Mouse (Mus musculus): Measurements from ENCODE around the gene Cbarp. TPM values are rescaled to one million over a fixed set of nuclear protein-coding genes. Genes with fewer than 3 reads are reported as not detected.
"Not testable (repeated sequence)": the region's sequence is repeated elsewhere in the genome, so short reads cannot be mapped to it uniquely, and the experiment has no call there.

The Cbarp gene
- polyA plus RNA-seq, 1 experiment from 2014 or later, result 5.1 TPM

DNA sequence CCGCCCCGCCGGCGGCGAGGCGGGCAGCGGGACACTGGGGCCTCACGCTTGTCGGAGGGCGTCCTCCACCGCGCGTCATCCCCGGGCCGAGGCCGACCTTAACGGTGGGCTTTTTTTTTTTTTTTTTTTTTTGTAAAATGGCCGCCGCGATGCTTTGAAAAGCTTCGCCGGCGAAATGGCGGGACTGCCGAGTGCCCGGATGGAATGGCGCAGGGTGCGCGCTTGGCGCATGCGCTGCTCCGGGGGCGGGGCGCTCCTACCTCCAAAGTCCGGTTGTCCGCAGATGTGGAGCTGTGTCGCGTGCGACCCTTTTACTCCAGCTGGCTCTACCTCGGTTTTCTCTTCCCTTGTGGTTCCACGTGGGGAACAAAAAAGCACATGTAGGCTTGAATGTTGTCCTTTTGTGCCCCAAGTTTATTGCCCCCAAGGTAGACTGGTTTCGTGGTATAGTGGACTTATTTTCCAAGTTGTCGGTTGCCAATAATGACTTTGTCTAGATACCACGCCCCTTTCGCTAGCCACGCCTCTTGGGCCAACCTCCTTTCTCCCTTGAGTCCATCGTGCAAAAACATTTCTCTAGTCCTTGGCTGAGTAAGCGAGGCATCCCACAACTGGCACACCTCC lies 27.5 kb upstream of the Cbarp start:
- peak overlapping the region; percentile 62 for H3K4me2 ChIP-seq (replicated peaks)
- peaks cover 58% of the 10 kb centered on the region for H3K4me1 ChIP-seq (replicated peaks)
- peak; percentile 66 for ATAC-seq
- H3K27me3 ChIP-seq (replicated peaks), result no peaks in the 10 kb centered on the region
- peaks cover 22% of the 10 kb centered on the region for H3K36me3 ChIP-seq
- H3K9me3 ChIP-seq, result no peaks in the 10 kb centered on the region
- peak overlapping the region; percentile 94 for H3K4me3 ChIP-seq (replicated peaks)
- under 1% methylated on average over 47 of the region's 48 CpGs for WGBS
- peak overlapping the region; percentile 100 for H3K27ac ChIP-seq
- peak overlapping the region; percentile 97 for H3K9ac ChIP-seq

DNA sequence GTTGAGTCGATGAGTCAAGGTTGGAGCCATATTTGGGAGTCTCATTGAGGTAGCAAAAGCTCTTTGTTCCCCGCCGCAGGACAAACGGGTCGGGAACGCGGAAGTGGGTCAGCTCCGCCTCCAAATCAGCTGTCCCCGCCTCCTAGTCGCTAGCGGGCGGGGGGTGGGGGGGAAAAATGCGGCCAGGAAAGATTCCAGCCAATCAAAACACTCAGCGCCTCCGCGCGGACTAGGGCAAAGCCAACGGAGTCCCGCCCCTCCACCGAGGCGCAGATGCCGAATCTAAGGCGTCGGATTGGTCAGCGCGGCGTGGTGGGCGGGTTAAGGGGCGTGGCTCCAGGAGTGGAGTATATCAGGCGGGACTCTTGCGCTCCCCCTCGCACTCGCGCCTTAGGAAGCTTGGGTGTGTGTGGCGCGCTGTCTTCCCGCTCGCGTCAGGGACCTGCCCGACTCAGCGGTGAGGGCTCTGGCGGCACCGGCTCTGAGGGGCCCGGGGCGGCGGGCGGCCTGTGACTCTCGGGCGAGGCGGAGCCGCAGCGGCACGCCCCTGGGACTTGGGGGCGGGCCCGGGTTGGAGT lies 26.9 kb upstream of the Cbarp start:
- Histone ChIP-seq H3K4me3 (replicated peaks) (peak overlapping the region; percentile 94), H3K9me3 (no peaks in the 10 kb centered on the region), H3K36me3 (peaks cover 22% of the 10 kb centered on the region), H3K4me1 (replicated peaks) (peaks cover 64% of the 10 kb centered on the region), H3K9ac (peak overlapping the region; percentile 97), H3K27me3 (replicated peaks) (no peaks in the 10 kb centered on the region), H3K4me2 (replicated peaks) (peak overlapping the region; percentile 62), H3K27ac (peak overlapping the region; percentile 100)
- peak; percentile 92 for ATAC-seq
- under 1% methylated on average over 55 of the region's 55 CpGs for WGBS

DNA sequence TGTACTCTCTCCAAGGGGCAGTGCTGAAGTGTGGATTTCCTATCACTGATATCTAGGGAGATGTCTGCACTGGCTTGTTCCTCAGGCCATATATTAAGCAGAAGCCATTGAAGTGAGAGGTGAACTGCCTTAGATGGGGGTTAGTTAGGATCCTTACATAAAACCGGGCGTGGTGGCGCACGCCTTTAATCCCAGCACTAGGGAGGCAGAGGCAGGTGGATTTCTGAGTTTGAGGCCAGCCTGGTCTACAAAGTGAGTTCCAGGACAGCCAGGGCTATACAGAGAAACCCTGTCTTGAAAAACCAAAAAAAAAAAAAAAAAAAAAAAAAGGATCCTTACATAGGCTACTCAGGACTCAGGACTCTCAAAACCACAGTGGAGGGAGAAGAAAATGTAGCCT lies 25.5 kb upstream of the Cbarp start:
- peak overlapping the region; percentile 76 for H3K27ac ChIP-seq

DNA sequence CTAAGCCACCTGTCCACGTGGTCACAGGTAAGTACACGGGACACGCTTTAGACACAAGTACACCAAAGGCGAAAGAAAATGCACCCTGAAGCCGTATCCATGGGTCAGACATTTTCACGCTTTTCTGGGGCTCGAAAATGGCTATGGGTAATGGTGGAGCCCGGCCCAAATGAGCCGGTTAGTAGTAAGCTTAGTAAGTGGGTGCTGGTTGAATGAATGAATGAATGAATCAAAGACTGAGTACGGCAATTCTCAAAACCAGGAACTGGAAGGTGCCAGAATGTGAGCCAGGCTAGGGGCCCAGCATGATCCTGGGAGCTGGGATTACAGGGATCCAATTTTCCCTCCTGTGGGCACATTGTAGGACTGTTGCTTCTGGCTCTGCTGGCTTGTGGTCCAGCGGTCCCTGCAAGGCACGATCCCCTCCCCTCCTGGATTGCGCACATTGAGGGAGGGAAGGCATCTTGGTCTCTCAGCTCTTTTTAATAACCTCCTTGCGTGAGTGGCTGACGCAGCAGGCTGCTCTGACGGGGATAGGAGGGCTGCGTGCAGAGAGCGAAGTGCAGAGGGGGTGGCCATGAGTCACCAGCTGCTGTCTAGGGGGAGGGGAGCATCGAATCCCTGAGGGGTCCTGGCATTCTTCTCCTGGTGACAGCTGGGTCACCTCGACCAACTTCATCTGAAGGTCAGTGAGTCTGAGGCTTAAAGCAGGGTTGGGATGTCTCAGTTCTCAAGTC lies 24.9 kb upstream of the Cbarp start, which contains the start of gene Cirbp:
Gene Cirbp (plus strand): TSS at position 594 of the 737 bp plus-strand sequence.
- Histone ChIP-seq H3K9ac (peak within 1 kb of the TSS; percentile 38), H3K36me3 (peaks cover 8% of the 10 kb centered on the region), H3K27me3 (replicated peaks) (no peaks in the 10 kb centered on the region), H3K9me3 (no peaks in the 10 kb centered on the region), H3K4me3 (replicated peaks) (peak within 1 kb of the TSS; percentile 37), H3K4me2 (replicated peaks) (peak within 1 kb of the TSS; percentile 91), H3K4me1 (replicated peaks) (peaks cover 70% of the 10 kb centered on the region), H3K27ac (peak within 1 kb of the TSS; percentile 76)
- no peak for ATAC-seq
- 13% methylated on average over 20 of the region's 20 CpGs for WGBS

More for the DNA sequence above, 25.5 kb upstream of the Cbarp start:
- 88% methylated on average over 4 of the region's 4 CpGs for WGBS
- not testable (repeated sequence) for H3K9ac ChIP-seq; ATAC-seq; H3K27me3 ChIP-seq (replicated peaks); H3K9me3 ChIP-seq; H3K4me2 ChIP-seq (replicated peaks); H3K4me3 ChIP-seq (replicated peaks)
- peaks cover 12% of the 10 kb centered on the region for H3K36me3 ChIP-seq
- H3K4me1 ChIP-seq (replicated peaks), result peaks cover 65% of the 10 kb centered on the region

DNA sequence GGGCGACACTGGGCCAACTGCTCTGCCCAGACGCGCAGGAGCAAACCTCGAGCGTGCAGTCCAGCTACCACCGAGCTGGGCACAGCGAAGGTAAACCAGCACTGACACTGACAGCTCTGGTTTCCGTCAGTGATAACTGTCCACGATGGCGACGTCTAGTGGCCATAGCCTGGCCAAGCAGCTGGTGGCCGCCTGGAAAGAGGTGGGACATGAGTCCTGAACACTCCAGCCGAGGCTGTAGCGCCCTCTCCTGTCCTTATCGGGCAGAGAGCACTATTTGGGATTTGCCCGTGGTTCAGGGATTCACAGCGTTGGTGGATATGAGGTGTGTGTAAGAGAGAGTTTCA lies 24.3 kb upstream of the Cbarp start:
- Histone ChIP-seq H3K4me3 (replicated peaks) (peak overlapping the region; percentile 37), H3K9me3 (no peaks in the 10 kb centered on the region), H3K4me1 (replicated peaks) (peaks cover 70% of the 10 kb centered on the region), H3K36me3 (peaks cover 3% of the 10 kb centered on the region), H3K27me3 (replicated peaks) (no peaks in the 10 kb centered on the region), H3K9ac (peak overlapping the region; percentile 38), H3K4me2 (replicated peaks) (peak overlapping the region; percentile 91), H3K27ac (peak overlapping the region; percentile 76)
- ATAC-seq, result peak; percentile 44
- under 1% methylated on average over 17 of the region's 17 CpGs for WGBS

DNA sequence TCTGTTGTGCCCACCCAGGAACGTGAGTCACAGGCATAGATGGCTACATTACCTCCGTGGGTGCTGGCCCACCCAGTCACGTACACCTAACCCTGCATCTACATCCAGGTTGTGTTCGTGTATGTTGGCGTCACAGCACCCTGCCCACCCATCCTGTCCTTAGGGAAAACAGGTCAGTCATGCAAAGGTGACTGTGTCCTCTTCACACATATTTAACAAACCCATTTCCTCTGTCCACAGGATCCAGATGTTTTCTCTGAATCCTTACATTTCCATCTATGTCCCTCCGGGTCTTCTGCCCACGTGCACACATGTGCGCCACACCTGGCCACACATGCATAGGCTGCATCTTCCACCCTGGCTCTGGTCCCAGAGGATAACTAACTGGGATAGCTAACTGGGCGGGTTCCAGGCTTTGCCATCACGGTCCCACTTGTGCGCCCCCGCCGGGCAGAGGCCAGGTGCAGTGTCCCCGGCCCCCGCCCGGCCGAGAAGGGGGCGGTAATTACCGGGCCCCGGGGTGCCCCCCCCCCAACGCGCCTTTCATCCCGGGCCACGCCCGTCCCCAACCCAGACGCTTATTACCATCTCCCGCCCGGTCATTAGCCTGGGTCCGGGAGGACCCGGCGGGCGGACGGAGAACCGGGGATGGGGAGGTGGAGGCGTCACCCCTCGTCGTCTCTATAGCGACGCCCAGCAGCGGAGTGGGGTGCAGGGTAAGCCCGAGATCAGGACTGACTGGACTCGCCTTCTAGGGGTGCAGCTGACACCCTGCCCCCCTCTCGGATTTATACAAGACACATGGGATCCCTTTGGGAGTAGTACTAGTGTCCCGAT lies 23.7 kb upstream of the Cbarp start:
- 8% methylated on average over 44 of the region's 44 CpGs for WGBS
- Histone ChIP-seq H3K4me2 (replicated peaks) (peak overlapping the region; percentile 91), H3K4me3 (replicated peaks) (peak overlapping the region; percentile 37), H3K27me3 (replicated peaks) (no peaks in the 10 kb centered on the region), H3K9me3 (no peaks in the 10 kb centered on the region), H3K4me1 (replicated peaks) (peaks cover 68% of the 10 kb centered on the region), H3K27ac (peak overlapping the region; percentile 76), H3K9ac (peak overlapping the region; percentile 38), H3K36me3 (no peaks in the 10 kb centered on the region)
- ATAC-seq, result no peak

DNA sequence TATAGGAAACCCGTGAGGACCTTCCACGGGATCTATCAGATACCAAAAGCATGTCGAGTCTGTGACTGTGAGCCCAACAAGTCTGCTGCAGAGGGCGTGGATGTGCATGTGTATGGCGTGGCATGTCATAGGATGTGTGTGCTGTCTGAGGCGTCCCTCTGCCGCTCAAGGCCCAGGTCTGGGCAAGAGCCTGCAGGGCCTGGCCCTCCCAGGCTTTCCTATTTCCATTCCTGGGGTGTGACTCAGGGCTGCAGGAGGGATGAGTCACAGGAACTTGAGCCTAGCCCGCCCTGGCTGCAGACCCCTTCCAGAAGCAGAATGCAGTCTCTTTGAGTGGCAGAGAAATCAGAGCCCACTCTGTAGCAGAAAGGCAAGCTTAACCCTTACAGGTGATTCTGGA lies 23.1 kb upstream of the Cbarp start:
- 45% methylated on average over 8 of the region's 8 CpGs for WGBS
- no peak for ATAC-seq
- Histone ChIP-seq H3K4me2 (replicated peaks) (peak overlapping the region; percentile 91; the same call in 1 of the 2 replicates), H3K9me3 (no peaks in the 10 kb centered on the region), H3K4me1 (replicated peaks) (peaks cover 68% of the 10 kb centered on the region), H3K9ac (0 out of 2 replicates have a peak overlapping the region, but pooled peaks have one; percentile 38), H3K27ac (peak overlapping the region; percentile 38; the same call in 1 of the 2 replicates), H3K4me3 (replicated peaks) (no peak overlapping the region), H3K27me3 (replicated peaks) (no peaks in the 10 kb centered on the region), H3K36me3 (no peaks in the 10 kb centered on the region)

DNA sequence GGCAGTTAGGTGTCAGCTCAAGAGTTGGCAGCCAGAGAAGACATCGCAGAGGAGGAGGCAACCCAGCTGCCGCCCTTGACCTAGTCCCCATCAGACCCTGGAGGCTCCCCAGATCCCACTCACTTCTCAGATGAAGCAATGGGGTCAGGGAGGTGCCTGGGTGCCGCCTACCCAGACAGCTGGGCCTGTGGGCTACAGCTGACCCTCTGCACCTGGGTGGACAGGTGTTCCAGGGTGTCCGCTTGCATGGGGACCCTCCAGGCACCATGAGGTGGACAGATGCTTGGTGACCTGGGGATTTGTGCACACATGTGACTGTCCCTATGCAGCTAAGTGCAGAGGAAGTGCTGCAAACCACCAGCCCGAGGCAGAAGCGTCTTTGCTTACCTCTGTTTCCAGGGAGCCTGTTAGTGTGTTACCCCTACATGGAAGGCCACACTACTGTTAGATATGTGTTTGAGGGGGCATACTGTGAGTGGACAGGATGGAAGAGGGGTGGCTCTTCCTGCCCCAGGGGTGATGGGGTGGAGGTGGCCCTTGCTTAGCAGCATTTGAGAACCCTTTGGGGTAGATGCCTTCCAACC lies 22.2 kb upstream of the Cbarp start:
- Histone ChIP-seq H3K27me3 (replicated peaks) (no peaks in the 10 kb centered on the region), H3K9ac (peak overlapping the region; percentile 3; the same call in 1 of the 2 replicates), H3K27ac (peak overlapping the region; percentile 97), H3K4me1 (replicated peaks) (peaks cover 73% of the 10 kb centered on the region), H3K4me3 (replicated peaks) (no peak overlapping the region), H3K36me3 (no peaks in the 10 kb centered on the region), H3K4me2 (replicated peaks) (no peak overlapping the region; the same call in 1 of the 2 replicates), H3K9me3 (no peaks in the 10 kb centered on the region)
- WGBS, result 73% methylated on average over 6 of the region's 6 CpGs
- ATAC-seq, result no peak

DNA sequence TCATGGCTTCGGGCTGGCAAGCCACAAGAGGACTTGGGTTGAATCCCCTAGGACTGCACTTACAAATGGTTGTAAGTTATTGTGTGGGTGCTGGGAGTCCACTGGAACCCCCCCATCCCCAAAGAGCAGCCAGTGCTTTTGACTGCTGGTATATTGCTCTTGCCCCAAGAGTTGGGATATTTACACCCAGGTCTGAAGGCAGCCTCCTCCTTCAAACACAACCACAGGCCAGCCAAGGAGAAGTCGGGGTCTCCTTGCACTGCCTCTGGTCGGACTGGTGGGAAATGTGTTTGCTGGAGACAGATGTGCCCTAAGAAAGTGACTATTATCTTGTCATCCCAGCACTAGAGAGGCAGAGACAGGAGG lies 21.6 kb upstream of the Cbarp start:
- H3K9ac ChIP-seq, result no peak overlapping the region; the same call in 1 of the 2 replicates
- peaks cover 78% of the 10 kb centered on the region for H3K4me1 ChIP-seq (replicated peaks)
- peak overlapping the region; percentile 83 for H3K4me2 ChIP-seq (replicated peaks)

DNA sequence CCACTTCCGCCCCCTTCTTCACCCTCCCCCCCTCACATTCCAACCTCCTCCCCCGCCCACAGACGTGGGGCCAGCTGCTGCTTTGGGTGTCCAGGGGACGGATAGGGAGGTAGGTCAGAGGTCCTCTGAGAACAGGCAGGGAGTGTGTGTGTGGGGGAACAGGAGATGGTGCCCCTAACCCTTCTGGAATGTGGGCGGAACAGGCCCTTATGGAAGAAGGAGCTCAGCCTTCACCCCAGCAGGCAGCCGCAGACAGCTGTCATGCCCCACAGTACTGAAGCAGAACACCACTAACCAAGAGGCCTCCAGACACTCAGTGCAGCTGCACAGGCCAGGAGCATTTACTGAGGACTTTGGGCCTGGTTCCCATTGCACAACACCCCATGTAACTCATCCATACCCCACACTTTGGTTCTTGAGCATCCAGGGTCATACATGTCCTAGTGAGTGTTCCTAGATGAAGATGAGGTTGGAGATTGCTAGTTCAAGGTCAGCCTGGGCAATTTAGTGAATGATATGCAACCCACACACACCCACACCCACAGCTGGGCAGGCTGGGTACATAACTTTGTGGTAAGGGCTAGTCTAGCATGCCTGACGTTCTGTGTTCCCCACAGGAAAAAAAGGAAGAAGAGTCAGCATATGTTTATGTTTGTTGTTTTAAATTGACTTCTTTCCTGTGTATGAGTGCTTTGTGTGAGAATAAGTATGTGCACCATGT lies 21.0 kb upstream of the Cbarp start:
- Histone ChIP-seq H3K9ac (peak overlapping the region; percentile 52), H3K36me3 (peaks cover 8% of the 10 kb centered on the region; the same call in 1 of the 2 replicates), H3K4me3 (replicated peaks) (peak overlapping the region; percentile 46), H3K27me3 (replicated peaks) (no peaks in the 10 kb centered on the region), H3K9me3 (no peaks in the 10 kb centered on the region), H3K4me1 (replicated peaks) (peaks cover 84% of the 10 kb centered on the region), H3K4me2 (replicated peaks) (peak overlapping the region; percentile 83), H3K27ac (peak overlapping the region; percentile 97)
- WGBS, result 6% methylated on average over 7 of the region's 7 CpGs
- ATAC-seq, result peak; percentile 7; the same call in 1 of the 2 replicates

More for the DNA sequence above, 21.6 kb upstream of the Cbarp start:
- H3K9me3 ChIP-seq, result no peaks in the 10 kb centered on the region
- no peak overlapping the region for H3K4me3 ChIP-seq (replicated peaks)
- 0 out of 2 replicates have a peak, but pooled peaks cover 3% of the 10 kb centered on the region for H3K36me3 ChIP-seq
- ATAC-seq, result no peak
- WGBS, result 70% methylated on average over 3 of the region's 3 CpGs
- H3K27ac ChIP-seq, result peak overlapping the region; percentile 97
- no peaks in the 10 kb centered on the region for H3K27me3 ChIP-seq (replicated peaks)

All from intestine, embryonic 15.5 days (tissue).